Mouse (Mus musculus) adrenal gland, postnatal 14 days (tissue): ENCODE measurements at regions not wholly inside any gene's neighbourhood (a gene's known extent, or its start where the extent isn't known, plus 50 kb on each side); places are given as distances from the start of the nearest gene placed in this dataset.

Experiments used
- DNase-seq: peaks from one replicate; pipeline ENCODE4 v3.0.0; 2021; ENCODE audit warnings: mixed read lengths

- no peak for DNase-seq
These were observed 168.6 kb downstream of the Insc start for GRCm38 (mm10) chr7:114912109-114912508.

DNA sequence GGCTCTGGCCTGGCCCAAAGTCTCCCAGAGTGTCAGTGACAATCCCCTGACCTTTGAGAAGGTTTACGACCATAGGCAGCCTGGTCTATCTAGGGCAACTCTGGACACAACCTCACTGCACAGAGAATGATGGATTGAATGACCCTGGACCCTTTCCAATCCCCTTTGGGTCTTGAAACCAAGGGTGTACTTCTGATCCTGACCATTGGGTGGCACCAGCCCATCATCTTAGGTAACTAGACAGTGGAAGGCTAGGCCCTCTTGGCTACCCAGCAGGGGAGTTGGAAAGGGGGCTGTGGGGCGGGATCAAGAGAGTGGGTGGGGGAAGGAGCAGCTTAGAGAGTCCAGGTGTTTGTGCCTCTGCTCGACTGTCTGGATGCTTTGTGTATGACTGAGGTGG, 178.7 kb downstream of the Insc start:
- DNase-seq = peak; percentile 77

DNA sequence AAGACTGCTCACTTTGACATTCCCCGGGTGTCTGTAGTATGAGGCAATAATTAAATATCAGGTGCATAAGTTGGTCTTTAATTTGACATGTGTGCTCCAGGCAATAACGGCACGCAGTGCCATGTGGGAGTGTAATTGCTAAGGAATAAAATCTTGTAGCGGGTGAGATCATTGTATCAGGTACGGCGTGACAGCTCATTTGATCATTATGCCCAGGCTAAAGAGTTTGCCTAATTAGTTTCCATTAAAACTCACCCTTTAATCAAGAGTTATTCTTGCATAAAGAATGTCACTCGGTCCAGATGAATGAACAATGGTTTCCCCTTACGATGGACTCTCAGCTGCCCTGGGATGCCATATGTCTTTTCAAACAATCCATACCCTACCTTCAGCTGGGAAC, 190.4 kb downstream of the Insc start:
- no peak for DNase-seq

DNA sequence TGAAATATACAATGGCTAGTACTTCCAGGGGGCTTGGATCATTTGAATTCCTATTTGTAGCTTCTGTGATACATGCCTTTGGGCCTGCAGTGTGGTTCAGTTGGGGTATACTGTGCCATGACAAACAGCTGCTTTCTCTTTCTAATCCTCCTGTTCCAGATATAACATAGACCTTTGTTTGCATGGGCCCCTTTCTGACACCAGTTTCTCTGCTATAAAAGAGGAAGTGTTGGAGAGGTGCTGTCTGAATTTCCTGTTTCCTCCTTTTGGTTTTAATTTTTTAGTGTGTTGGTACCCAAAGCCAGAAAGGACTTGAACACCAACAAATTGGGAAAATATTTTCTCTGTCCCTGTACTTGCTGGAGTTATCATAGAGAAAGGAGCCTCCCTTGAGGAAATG, 207.3 kb downstream of the Insc start:
- no peak for DNase-seq

GRCm38 (mm10) chr7:114963206-114963605, 219.7 kb downstream of the Insc start:
- no peak for DNase-seq

- DNase-seq = no peak
These were observed 222.4 kb downstream of the Insc start for GRCm38 (mm10) chr7:114965923-114966322.

DNA sequence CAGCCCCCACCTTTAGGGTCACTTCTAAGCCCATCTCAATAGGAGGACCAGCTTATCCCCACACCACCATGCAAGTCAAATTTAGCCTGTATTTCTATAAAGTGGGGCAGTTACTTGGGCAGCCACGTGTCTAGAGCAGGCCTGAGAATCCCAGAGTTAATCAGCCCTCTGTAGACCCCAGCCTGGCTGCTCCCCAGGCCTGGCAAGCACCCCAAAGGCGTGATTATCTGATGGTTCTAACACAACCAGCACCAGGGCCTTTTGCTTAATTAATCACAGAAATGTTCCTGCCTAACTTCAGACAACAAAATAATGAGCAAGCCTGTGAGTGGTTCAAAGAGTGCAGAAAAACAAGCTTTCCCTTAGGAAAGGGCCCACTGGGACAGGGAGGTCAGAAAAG, 243.0 kb downstream of the Insc start:
- DNase-seq = no peak

DNA sequence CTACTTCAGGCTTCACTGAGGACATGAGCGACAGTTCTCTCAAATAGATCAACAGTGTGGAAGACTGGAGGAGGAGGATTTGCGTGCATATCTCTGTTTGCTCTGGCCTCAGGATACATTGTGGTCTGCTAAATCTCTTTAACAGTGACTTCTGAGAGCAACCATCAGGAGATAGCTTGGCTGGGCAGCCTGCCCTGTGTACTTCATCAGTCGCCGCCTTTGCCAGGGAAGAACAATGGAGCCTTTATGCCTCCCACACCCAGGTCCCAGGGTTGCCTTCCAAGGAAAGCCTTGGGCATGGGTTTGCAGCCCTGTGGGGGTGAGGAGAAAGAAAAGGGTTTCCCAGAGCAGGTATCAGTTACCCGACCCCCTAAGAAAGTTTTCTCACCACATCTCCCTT, 247.8 kb downstream of the Insc start:
- no peak for DNase-seq

- DNase-seq = no peak
These were observed 248.9 kb downstream of the Insc start for GRCm38 (mm10) chr7:114992440-114992839.

- DNase-seq = peak; percentile 7
These were observed 257.5 kb downstream of the Insc start for GRCm38 (mm10) chr7:115000796-115001524.

GRCm38 (mm10) chr7:115014253-115014998, 270.9 kb downstream of the Insc start:
- DNase-seq = no peak

DNA sequence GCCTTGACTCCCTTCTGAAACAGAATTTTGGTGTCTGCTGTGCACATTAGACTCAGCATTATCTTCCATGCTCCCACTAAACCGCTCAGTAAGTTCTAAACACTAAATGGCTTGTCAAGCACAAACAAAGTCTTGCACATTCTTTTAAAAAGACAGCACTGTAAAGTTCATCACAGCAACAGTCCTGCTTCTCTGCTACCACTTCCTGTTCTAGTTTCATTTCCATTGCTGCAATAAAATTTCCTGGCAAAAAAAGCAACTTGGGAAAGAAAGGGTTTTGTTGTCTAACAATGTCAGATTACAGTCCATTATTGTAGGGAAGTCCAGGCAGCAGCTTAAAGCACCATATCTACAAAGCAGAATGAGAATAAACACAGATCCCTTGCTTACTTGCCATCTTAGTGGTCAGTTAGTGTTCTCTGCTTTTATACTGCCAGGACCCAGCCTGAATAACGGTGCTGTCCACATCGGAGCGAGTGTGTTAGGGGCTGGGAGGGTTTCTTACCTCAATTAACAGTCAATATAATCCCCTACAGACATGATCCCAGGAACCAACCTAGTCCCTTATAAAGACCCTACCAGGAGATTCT, 276.0 kb downstream of the Insc start:
- DNase-seq = no peak

DNA sequence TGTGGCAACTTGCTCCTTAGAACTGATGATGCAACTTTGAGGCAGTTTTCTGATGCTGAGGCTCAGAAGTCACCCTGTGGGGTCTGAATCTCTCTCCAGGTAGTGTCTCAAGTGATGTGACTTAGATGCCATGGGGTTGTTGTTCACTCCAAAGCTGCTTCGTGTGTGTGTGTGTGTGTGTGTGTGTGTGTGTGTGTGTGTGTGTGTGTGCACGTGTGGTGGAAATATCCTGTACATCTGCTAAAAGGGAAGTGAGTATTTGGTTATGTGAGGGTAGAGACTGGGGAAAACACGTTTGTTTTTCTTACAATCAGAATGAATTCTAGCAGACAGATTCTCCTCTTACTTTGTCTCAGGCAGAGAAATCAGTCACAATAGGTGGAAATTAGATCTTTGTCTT, 276.5 kb downstream of the Insc start:
- DNase-seq = no peak

GRCm38 (mm10) chr7:115025803-115026202, 282.3 kb downstream of the Insc start:
- no peak for DNase-seq

DNA sequence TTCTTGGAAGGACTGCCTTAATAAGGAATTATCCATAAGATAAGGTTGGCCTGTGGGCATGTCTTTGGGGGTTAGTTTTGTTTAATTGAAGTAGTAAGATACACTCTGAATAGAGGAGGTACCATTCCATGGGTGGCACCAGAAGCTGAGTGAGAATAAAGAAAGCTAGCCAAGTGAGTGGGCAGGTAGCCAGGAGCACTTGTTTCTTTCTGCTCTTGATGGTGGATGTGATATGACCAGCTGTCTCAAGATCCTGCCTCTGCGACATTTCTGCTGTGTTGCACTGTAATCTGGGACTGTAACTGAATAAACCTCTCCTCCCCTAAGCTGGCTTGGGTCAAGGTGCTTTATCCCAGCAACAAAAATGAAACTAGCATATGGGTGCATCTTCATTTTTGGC, 284.2 kb downstream of the Insc start:
- DNase-seq = no peak

DNA sequence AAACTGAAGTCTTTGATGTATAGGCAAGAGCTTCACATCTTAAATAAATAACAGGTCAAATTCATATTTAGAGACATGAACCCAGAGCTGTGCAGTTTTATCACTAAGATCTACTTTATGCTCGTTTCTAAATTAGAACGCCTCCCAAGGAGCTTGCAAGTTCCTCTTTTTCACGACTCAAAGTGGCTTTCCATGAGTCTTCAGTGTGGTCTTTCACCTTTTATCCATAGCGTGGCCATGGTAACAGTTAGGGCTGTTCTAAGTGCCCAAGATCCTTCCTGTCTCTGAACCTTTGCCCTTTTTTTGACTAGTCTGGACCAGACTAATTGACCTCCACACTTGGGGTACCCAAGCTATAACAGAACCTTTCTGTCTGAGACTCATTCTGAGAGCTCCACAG, 290.5 kb downstream of the Insc start:
- DNase-seq = no peak

DNA sequence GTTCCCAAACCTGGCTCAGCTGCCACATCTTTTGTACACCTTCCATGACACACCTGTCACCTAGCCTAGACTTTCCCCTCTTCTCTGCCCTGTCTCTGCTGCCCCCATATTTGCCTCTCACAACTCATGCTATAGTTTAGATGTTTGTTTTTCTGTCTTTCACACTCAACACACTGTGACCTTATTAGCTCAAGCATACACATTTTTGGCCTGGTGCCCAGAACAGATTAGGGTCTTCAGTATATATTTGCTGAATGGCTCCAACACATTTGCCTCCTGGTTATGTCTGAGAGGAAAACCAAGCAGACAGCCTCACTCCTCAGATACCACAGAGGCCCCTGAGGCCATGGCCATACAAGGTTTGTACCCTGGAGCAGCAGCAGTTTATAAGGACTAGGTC, 312.0 kb downstream of the Insc start:
- DNase-seq = no peak

GRCm38 (mm10) chr7:115056992-115057645, 313.6 kb downstream of the Insc start:
- DNase-seq = no peak

- no peak for DNase-seq
These were observed 314.2 kb downstream of the Insc start for GRCm38 (mm10) chr7:115057736-115058135.

GRCm38 (mm10) chr7:115060171-115060570, 316.7 kb downstream of the Insc start:
- no peak for DNase-seq

DNA sequence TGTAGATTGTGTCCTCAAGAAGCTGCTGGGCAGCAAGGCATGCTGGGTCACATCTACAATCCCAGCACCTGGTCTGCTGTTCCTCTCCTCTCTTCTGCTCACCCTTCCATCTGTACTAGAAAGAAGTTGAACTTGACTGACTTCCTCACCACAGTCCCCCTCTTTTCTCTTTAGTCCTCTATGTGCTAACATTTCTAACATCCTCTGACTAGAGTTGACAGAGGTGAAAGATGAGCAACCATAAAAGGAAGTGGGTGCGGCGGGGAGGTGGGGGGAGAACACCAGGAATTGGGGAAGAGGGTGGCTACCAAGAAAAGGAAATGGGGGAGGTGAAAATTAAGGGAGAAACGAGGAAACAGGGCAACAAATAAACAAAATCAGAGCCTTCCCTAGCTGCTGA, 319.3 kb downstream of the Insc start:
- no peak for DNase-seq

DNA sequence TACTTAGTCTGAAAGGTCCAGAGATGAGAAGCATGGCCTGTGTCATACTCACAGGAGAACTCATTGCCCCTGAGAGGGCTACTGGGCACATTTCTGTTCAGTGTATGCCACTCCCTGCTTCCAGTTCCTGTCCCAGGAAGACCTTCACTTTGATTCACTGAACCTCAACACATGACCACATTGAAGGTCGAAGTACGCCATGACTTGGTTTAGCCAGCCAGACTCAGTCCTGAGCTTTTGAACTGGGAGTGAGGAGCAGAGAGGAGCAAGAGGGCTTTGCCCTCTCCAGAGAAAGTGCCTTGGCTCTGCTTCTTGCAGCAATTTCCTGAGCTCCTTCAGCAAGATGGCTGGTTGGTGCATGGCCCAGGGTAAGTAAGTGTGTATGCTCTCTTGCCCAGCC, 324.1 kb downstream of the Insc start:
- DNase-seq = no peak

- DNase-seq = no peak
These were observed 329.9 kb downstream of the Insc start for GRCm38 (mm10) chr7:115073406-115073805.
